ENCODE assay signal across 9 mouse cellular contexts in genomic region chr2:167559413-167559812, GRCm38 (mm10). TPM values are rescaled to one million over a fixed set of nuclear protein-coding genes. Genes with fewer than 3 reads are reported as not detected.
DNase-seq lines count a peak whose midpoint lies in the region; ATAC-seq and TF ChIP-seq lines count a peak whose summit lies in the region.
"Had no signal": no experiment of that assay in that cellular context is flagged by ENCODE, and none has a peak within 500 bp of the region (broad histone marks: within the 10 kb centered on the region; RNA-seq: fewer than 3 reads in every experiment).

No protein-coding gene starts in this region.

- H3K4me3 ChIP-seq in gastrocnemius, adult 2 months: peak overlapping the region; percentile 40
- H3K4me3 ChIP-seq in liver, embryonic 14.5 days (ENCODE audit: insufficient read depth in 1 of 2, low read depth in 2 of 2, low read length in 2 of 2): no peak overlapping the region
- H3K4me3 ChIP-seq in layer of hippocampus, adult 2 months: no peak overlapping the region

- H3K4me1 ChIP-seq in liver, embryonic 14.5 days (replicated peaks; ENCODE audit: control insufficient read depth in 2 of 2, insufficient read depth in 2 of 2, low read length in 1 of 2): peaks cover 0 to 5% of the 10 kb centered on the region in 2 experiments; a peak in 2 of 4 replicates

- H3K4me2 ChIP-seq in liver, embryonic 14.5 days (ENCODE audit: low read depth): peak overlapping the region; percentile 9; the same call in 1 of the 2 replicates

- no peak for ATAC-seq in liver, embryonic 14.5 days (ENCODE audit: insufficient read depth)

- no peak overlapping the region for H3K27ac ChIP-seq in gastrocnemius, adult 2 months
- no peak overlapping the region for H3K27ac ChIP-seq in liver, embryonic 14.5 days
- no peak overlapping the region for H3K27ac ChIP-seq in layer of hippocampus, adult 2 months

- 15% methylated on average over 27 of the region's 27 CpGs for WGBS in liver, embryonic 14.5 days (ENCODE audit: insufficient replicate concordance)

- no peak overlapping the region for H3K9ac ChIP-seq in liver, embryonic 14.5 days (replicated peaks)

- no peaks in the 10 kb centered on the region for H3K36me3 ChIP-seq in liver, embryonic 14.5 days (replicated peaks; ENCODE audit: control insufficient read depth, insufficient read depth, low read depth)

- peaks cover 11% of the 10 kb centered on the region for H3K27me3 ChIP-seq in liver, embryonic 14.5 days (ENCODE audit: control insufficient read depth, insufficient read depth, low read length)

- no peaks in the 10 kb centered on the region for H3K9me3 ChIP-seq in liver, embryonic 14.5 days (ENCODE audit: control insufficient read depth, low read length)

- TF ChIP-seq EP300 in liver, embryonic 14.5 days (IDR thresholded peaks at IDR 0.05; ENCODE audit: low read depth): no peak

- no peak for DNase-seq in gastrocnemius, adult 2 months
- no peak for DNase-seq in gastrocnemius, postnatal 14 days
- DNase-seq in retina, postnatal 1 day: peak; percentile 42
- no peak for DNase-seq in retina, embryonic 14.5 days (ENCODE audit: low spot score)
- no peak for DNase-seq in liver, embryonic 14.5 days (ENCODE audit: low read depth in 3 of 3, low spot score in 3 of 3)
- DNase-seq in layer of hippocampus, adult 2 months (ENCODE audit: low spot score in 2 of 2): no peak
- DNase-seq in spleen, postnatal 36 days (ENCODE audit: low spot score in 2 of 2): no peak
- no peak for DNase-seq in layer of hippocampus, postnatal 14 days (ENCODE audit: low spot score in 2 of 2)
- DNase-seq: cerebellum, adult 2 months had no signal

- intact Hi-C loops in gastrocnemius, adult 2 months (cut with DNase I): no loop called here
- intact Hi-C loops in gastrocnemius, postnatal 14 days (cut with DNase I; ENCODE audit: low total_unique reads): no loop called here

- TF ChIP-seq CTCF in gastrocnemius, adult 2 months (IDR thresholded peaks at IDR 0.05): no peak
- no peak for TF ChIP-seq CTCF in liver, embryonic 14.5 days (IDR thresholded peaks at IDR 0.05; ENCODE audit: low read depth)
- no peak for TF ChIP-seq CTCF in layer of hippocampus, adult 2 months (conservative IDR thresholded peaks at IDR 0.05)

RNA-seq across cellular contexts. Expression of gene Snai1, which starts 21.4 kb away (rescaled TPM):
- total RNA-seq in gastrocnemius, adult 2 months (2021): 1 to 10 TPM; 1.1 to 1.2 TPM
- total RNA-seq in gastrocnemius, postnatal 14 days (2021): 1 to 10 TPM; 3.2 to 3.5 TPM
- 1.9 and 2.2 TPM in 2 replicates for polyA plus RNA-seq in liver, embryonic 14.5 days (2012; rRNA removed)
- polyA plus RNA-seq in liver, embryonic 14.5 days (2014; fragmentation: Nextera tagmentation; extraction: Ambion mirVana): 1.1 and 2.0 TPM in 2 replicates
- under 1 TPM; 0.64 to 0.82 TPM for total RNA-seq in layer of hippocampus, adult 2 months (2021)
- total RNA-seq in layer of hippocampus, postnatal 14 days (2021): under 1 TPM; 0.53 to 0.79 TPM
